Mouse (Mus musculus) heart, embryonic 16.5 days (tissue): ENCODE results near the gene Gm3095. TPM values are rescaled to one million over a fixed set of nuclear protein-coding genes. Genes with fewer than 3 reads are reported as not detected.
"Not testable (repeated sequence)": the region's sequence is repeated elsewhere in the genome, so short reads cannot be mapped to it uniquely, and the experiment has no call there.

Experiments used
- ATAC-seq: fragments of 200-750 bp; cut with Nextera tagmentation; replicated peaks from 2 replicates; pipeline ENCODE4 v1.8.0; 2017; ENCODE audit warnings: moderate number of reproducible peaks; ENCODE audit not compliant: insufficient read depth, low FRiP score; ENCODE audit errors: extremely low read depth
- H3K27ac ChIP-seq: fragments of 300-500 bp; sonication (generic); 2 replicates; pipeline ENCODE4 v1.5.1; 2014; ENCODE audit warnings: mild to moderate bottlenecking, low read length, control low read depth, moderate library complexity
- H3K27me3 ChIP-seq: fragments of 300-500 bp; sonication (generic); 2 replicates; pipeline ENCODE4 v1.6.1; 2014; ENCODE audit warnings: low read length, mixed read lengths; ENCODE audit not compliant: control insufficient read depth, insufficient read depth
- H3K36me3 ChIP-seq: fragments of 300-500 bp; sonication (generic); 2 replicates; pipeline ENCODE4 v1.6.1; 2014; ENCODE audit not compliant: control insufficient read depth, insufficient read depth
- H3K4me1 ChIP-seq: fragments of 300-500 bp; sonication (generic); 2 replicates; pipeline ENCODE4 v1.6.1; 2014; ENCODE audit warnings: low read length, mixed read lengths; ENCODE audit not compliant: control insufficient read depth, insufficient read depth
- H3K4me2 ChIP-seq: fragments of 300-500 bp; sonication (generic); 2 replicates; pipeline ENCODE4 v1.6.1; 2014; ENCODE audit warnings: low read depth, mild to moderate bottlenecking, control low read depth, low read length
- H3K4me3 ChIP-seq: fragments of 300-500 bp; sonication (generic); 2 replicates; pipeline ENCODE4 v1.5.1; 2014; ENCODE audit warnings: mild to moderate bottlenecking, control low read depth, low read length
- H3K9ac ChIP-seq: fragments of 300-500 bp; sonication (generic); 2 replicates; pipeline ENCODE4 v1.6.1; 2014; ENCODE audit warnings: low read length, control low read depth
- H3K9me3 ChIP-seq: fragments of 300-500 bp; sonication (generic); replicated peaks from 2 replicates; pipeline ENCODE4 v1.6.1; 2016; ENCODE audit warnings: low read length; ENCODE audit not compliant: control insufficient read depth
- WGBS: fragments of 180-500 bp; shearing (Covaris S2); extraction: QIAGEN DNeasy Blood & Tissue Kit; methylation state at CpG from one replicate; pipeline ENCODE4 v1.1.7; 2014; 5-methylcytosine and 5-hydroxymethylcytosine counted together
- polyA plus RNA-seq: library from polyadenylated mRNA; unstranded; fragments of >200 nt; fragmentation: Nextera tagmentation; extraction: Ambion mirVana; gene quantifications from 2 replicates; pipeline ENCODE4 v1.2.1, GENCODE M21; 2015

Gene Gm3095
- 0.33 TPM in 1 of 2 replicates, not detected in the other for polyA plus RNA-seq

DNA sequence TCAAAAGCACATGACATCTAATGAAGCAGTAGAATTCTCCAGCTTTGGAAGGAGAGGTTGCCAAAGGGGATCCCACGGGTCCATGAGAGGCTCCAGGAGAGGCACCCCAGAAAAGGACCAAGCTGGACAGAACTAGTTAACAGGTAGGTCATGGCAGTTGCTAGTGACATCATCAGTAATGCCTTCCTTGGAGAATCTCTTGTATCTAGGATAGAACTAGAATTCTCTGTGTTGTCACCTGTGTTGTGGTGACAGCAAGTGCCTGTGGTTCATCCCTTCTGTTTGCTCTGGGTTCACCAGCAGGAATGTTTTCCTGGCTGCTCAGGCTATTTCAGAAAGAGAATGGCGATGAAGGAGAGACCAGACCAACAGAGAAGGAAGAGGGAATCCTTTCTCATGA lies at the start of gene Gm3095:
Gene Gm3095, plus strand, starts transcription at position 301 of the 400 bp plus-strand sequence.
- H3K36me3 ChIP-seq, H3K4me2 ChIP-seq, H3K9ac ChIP-seq, H3K27me3 ChIP-seq, H3K27ac ChIP-seq, H3K4me1 ChIP-seq, H3K9me3 ChIP-seq, ATAC-seq, H3K4me3 ChIP-seq: not testable (repeated sequence)
- no CpG with 5 or more reads among the region's 2 CpGs for WGBS

DNA sequence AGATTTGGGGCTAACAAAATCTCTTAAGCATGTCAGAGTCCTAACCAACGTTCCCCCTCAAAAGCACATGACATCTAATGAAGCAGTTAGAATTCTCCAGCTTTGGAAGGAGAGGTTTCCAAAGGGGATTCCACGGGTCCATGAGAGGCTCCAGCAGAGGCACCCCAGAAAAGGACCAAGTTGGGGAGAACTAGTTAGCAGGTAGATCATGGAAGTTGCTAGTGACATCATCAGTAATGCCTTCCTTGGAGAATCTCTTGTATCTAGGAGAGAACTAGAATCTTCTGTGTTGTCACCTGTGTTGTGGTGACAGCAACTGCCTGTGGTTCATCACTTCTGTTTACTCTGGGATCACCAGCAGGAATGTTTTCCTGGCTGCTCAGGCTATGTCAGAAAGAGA lies 31.9 kb upstream of the Gm3095 start, which contains the start of gene Gm3029:
Gene Gm3029, plus strand, starts transcription at position 301 of the 400 bp plus-strand sequence.
- H3K27ac ChIP-seq, H3K9ac ChIP-seq, ATAC-seq, H3K27me3 ChIP-seq, H3K4me2 ChIP-seq, H3K9me3 ChIP-seq, H3K4me1 ChIP-seq, H3K4me3 ChIP-seq, H3K36me3 ChIP-seq: not testable (repeated sequence)
- WGBS = 50% methylated on average over 1 of the region's 2 CpGs

DNA sequence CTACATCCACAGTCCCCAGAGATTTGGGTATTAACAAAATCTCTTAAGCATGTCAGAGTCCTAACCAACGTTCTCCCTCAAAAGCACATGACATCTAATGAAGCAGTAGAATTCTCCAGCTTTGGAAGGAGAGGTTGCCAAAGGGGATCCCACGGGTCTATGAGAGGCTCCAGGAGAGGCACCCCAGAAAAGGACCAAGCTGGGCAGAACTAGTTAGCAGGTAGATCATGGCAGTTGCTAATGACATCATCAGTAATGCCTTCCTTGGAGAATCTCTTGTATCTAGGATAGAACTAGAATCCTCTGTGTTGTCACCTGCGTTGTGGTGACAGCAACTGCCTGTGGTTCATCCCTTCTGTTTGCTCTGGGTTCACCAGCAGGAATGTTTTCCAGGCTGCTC lies 34.7 kb downstream of the Gm3095 start, which contains the start of gene Gm3099:
Gene Gm3099, plus strand, starts transcription at position 301 of the 400 bp plus-strand sequence.
- not testable (repeated sequence) for H3K4me2 ChIP-seq, H3K4me3 ChIP-seq, H3K9me3 ChIP-seq, H3K9ac ChIP-seq, H3K27me3 ChIP-seq, ATAC-seq, H3K36me3 ChIP-seq, H3K27ac ChIP-seq, H3K4me1 ChIP-seq
- WGBS = 67% methylated on average over 1 of the region's 3 CpGs

Other genes starting within 250 kb of the Gm3095 start
- gene Gm3002, start 153.5 kb upstream of the Gm3095 start, polyA plus RNA-seq = 1.9 and 3.6 TPM in 2 replicates
- not detected in 2 replicates for gene Gm3033, start 117.3 kb upstream of the Gm3095 start, polyA plus RNA-seq
- gene Gm2916, start 79.4 kb upstream of the Gm3095 start, polyA plus RNA-seq = 0.31 TPM in 1 of 2 replicates, not detected in the other
- not detected in 2 replicates for gene Gm3029, start 31.8 kb upstream of the Gm3095 start, polyA plus RNA-seq
- gene Gm3099, start 34.8 kb downstream of the Gm3095 start, polyA plus RNA-seq = not detected in 2 replicates
- 0.40 and 1.1 TPM in 2 replicates for gene Gm5796, start 60.4 kb downstream of the Gm3095 start, polyA plus RNA-seq
- gene Gm3115, start 120.6 kb downstream of the Gm3095 start, polyA plus RNA-seq = not detected in 2 replicates
- gene Gm8108, start 147.0 kb downstream of the Gm3095 start, polyA plus RNA-seq = 0.50 TPM in 1 of 2 replicates, not detected in the other
- not detected in 2 replicates for gene Gm3127, start 201.5 kb downstream of the Gm3095 start, polyA plus RNA-seq
- 0.18 TPM in 1 of 2 replicates, not detected in the other for gene Gm2974, start 219.0 kb downstream of the Gm3095 start, polyA plus RNA-seq